9 mouse cellular contexts compared by ENCODE assay signal in genomic region chr11:60977153-60977552, GRCm38 (mm10). TPM values are rescaled to one million over a fixed set of nuclear protein-coding genes. Genes with fewer than 3 reads are reported as not detected.
DNase-seq lines count a peak whose midpoint lies in the region.
"Had no signal": no experiment of that assay in that cellular context is flagged by ENCODE, and none has a peak within 500 bp of the region (broad histone marks: within the 10 kb centered on the region; RNA-seq: fewer than 3 reads in every experiment).

No protein-coding gene starts in this region.

- intact Hi-C loops in heart, postnatal 25 days (cut with DNase I), result no loop called here
- intact Hi-C loops in gastrocnemius, postnatal 14 days (cut with DNase I; ENCODE audit: low total_unique reads), result no loop called here

- peak; percentile 19 for DNase-seq in heart, adult 8-10 months (ENCODE audit: low spot score)
- DNase-seq in heart, postnatal 25 days (ENCODE audit: low spot score), result no peak
- peak; percentile 82 for DNase-seq in ZHBTc4 (ENCODE audit: low read depth, low spot score)
- DNase-seq in gastrocnemius, postnatal 14 days, result peak; percentile 18
- DNase-seq in lung, postnatal 10 days, result peak; percentile 51
- no peak for DNase-seq in left cerebral cortex, adult 9 months (ENCODE audit: low spot score in 2 of 2)
- DNase-seq in spleen, postnatal 4 days (ENCODE audit: low spot score in 2 of 2), result no peak
- DNase-seq in frontal cortex, postnatal 10 days (ENCODE audit: low spot score in 2 of 2), result no peak
- DNase-seq: cerebellum, adult 11 months had no signal

RNA-seq across cellular contexts. Expression of gene Kcnj12, which starts 45.2 kb away (rescaled TPM):
- total RNA-seq in heart, adult 8-10 months (2022), result 10 to 100 TPM; 23.1 to 32.7 (median 25.0) TPM
- 10 to 100 TPM; 25.2 to 28.6 TPM for total RNA-seq in heart, postnatal 25 days (2021)
- 10 to 100 TPM; 37.4 to 59.8 TPM for total RNA-seq in gastrocnemius, postnatal 14 days (2021)

RNA-seq across cellular contexts. Expression of gene Map2k3, which starts 45.3 kb away (rescaled TPM):
- 10 to 100 TPM; 74.6 to 80.8 (median 77.0) TPM for total RNA-seq in heart, adult 8-10 months (2022)
- total RNA-seq in heart, postnatal 25 days (2021), result 10 to 100 TPM; 73.6 to 81.8 TPM
- total RNA-seq in gastrocnemius, postnatal 14 days (2021), result 100 to 1,000 TPM; 144 to 173 TPM

Comparison
In these comparisons a context has a peak if more than half of its experiments do, and no peak if none do; other contexts are left out.
1. DNase-seq: peak in heart, adult 8-10 months (single experiment), ZHBTc4 (single experiment), gastrocnemius, postnatal 14 days (single experiment) and lung, postnatal 10 days (single experiment); none in heart, postnatal 25 days (single experiment), left cerebral cortex, adult 9 months (0 of 2), spleen, postnatal 4 days (0 of 2) and frontal cortex, postnatal 10 days (0 of 2).